Mouse (Mus musculus): ENCODE measurements around the gene Trp53rkb. TPM values are rescaled to one million over a fixed set of nuclear protein-coding genes. Genes with fewer than 3 reads are reported as not detected.
"Not testable (repeated sequence)": the region's sequence is repeated elsewhere in the genome, so short reads cannot be mapped to it uniquely, and the experiment has no call there.

The Trp53rkb gene
- 3.8 and 4.5 TPM in 2 replicates for polyA plus RNA-seq (2015; fragmentation: Nextera tagmentation; extraction: Ambion mirVana)

DNA sequence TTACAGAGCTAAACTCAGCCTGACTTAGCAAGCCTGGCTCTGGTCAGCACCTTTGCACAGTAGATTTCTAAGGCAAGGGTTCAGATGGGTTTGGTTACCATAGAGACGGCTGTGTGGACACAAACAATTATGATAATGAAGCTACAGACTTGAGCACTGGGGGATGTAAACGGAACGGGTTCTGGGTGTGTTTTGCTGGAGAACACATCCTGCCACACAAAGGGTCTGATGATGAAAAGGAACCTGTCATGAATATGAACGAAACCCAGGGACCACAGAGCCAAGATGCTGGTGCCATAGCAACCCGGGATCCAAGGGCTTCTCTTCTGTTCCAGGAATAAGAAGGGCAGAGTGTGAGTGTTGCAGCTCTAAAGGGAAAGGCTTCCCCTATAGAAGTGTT, at the start of gene Trp53rkb:
Gene Trp53rkb (plus strand): TSS at position 177 of the 400 bp plus-strand sequence.
- H3K9me3 ChIP-seq (replicated peaks) = no peaks in the 10 kb centered on the region
- DNase-seq = no peak
- H3K4me3 ChIP-seq (replicated peaks) = peak within 1 kb of the TSS; percentile 79
- peak within 1 kb of the TSS; percentile 66 for H3K27ac ChIP-seq
- H3K4me1 ChIP-seq (replicated peaks) = peaks cover 17% of the 10 kb centered on the region
- H3K4me2 ChIP-seq = peak within 1 kb of the TSS; percentile 88
- peak within 1 kb of the TSS; percentile 85 for H3K9ac ChIP-seq
- WGBS (ENCODE audit: insufficient replicate concordance) = 71% methylated on average over 5 of the region's 5 CpGs
- peaks cover 13% of the 10 kb centered on the region for H3K36me3 ChIP-seq
- no peaks in the 10 kb centered on the region for H3K27me3 ChIP-seq
- ATAC-seq (ENCODE audit: low read depth) = no peak

DNA sequence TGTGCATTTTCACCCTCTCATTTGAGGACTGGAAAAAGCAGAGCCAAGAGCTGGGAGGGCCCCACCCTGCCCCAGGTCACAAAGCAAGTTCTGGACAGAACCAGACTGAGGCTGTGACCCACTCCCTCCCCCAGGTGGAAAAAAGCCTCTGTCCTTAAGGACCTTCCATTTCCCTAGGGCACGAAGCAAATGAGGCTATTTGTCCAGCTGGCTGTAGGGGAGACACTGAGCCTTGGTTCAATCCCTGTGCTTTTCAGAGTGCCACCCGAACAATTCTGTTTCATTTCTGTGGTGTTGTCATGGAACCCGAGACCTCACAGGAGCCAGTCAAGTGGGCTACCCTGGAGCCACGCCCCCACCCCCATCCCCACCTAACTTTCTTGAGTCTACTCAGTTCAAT, 48.8 kb upstream of the Trp53rkb start:
- Histone ChIP-seq H3K27me3 (no peaks in the 10 kb centered on the region), H3K27ac (no peak overlapping the region), H3K4me3 (replicated peaks) (no peak overlapping the region), H3K9ac (no peak overlapping the region), H3K4me2 (no peak overlapping the region), H3K4me1 (replicated peaks) (peaks cover 20% of the 10 kb centered on the region), H3K36me3 (no peaks in the 10 kb centered on the region), H3K9me3 (replicated peaks) (no peaks in the 10 kb centered on the region)
- no peak for DNase-seq
- 47% methylated on average over 4 of the region's 4 CpGs for WGBS (ENCODE audit: insufficient replicate concordance)
- ATAC-seq (ENCODE audit: low read depth) = no peak

DNA sequence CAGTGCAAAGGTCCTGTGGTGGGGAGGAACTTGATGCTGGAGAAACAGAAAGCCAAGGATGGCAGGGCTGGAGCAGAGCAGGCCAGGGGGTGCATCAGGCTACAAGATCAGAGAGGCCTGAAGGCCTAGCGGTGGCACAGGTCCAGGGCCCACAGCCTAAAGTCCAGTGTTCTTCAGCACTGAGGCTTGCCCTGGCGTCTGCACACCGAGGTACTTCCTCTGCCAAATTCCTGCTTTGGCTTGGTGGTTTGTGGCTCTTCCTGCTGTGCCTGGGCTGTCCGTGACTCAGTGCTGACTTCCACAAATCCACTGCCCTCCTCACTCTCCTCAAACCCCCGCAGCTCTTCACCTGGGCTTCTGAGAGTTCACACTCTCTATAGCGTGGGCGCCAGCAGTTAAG, 47.9 kb upstream of the Trp53rkb start:
- no peak overlapping the region for H3K4me2 ChIP-seq
- ATAC-seq (ENCODE audit: low read depth) = no peak
- H3K4me3 ChIP-seq (replicated peaks) = no peak overlapping the region
- WGBS (ENCODE audit: insufficient replicate concordance) = 50% methylated on average over 7 of the region's 7 CpGs
- no peak for DNase-seq
- H3K27me3 ChIP-seq = no peaks in the 10 kb centered on the region
- H3K9ac ChIP-seq = no peak overlapping the region
- H3K36me3 ChIP-seq = no peaks in the 10 kb centered on the region
- no peak overlapping the region for H3K27ac ChIP-seq
- peaks cover 20% of the 10 kb centered on the region for H3K4me1 ChIP-seq (replicated peaks)
- no peaks in the 10 kb centered on the region for H3K9me3 ChIP-seq (replicated peaks)

DNA sequence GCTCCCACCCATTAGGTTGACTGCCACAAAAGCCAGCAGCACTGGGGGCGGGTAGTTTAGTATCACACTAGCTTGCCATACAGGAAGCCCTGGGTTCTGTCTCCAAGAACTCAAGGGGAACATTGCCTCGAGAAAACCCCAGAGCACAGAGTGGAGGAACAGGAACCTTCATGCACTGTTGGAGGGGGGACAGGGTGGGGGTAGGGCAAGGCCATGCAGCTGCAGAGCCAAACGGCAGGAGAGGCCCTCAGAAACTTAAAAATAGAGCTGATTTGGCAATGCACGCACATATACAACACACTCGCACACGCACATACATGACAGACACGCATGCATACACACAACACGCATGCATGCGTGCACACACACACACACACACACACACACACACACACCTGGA, 46.5 kb upstream of the Trp53rkb start:
- no peak for DNase-seq
- Histone ChIP-seq H3K27me3 (no peaks in the 10 kb centered on the region), H3K9ac (peak overlapping the region; percentile 24), H3K27ac (peak overlapping the region; percentile 60), H3K9me3 (replicated peaks) (no peaks in the 10 kb centered on the region), H3K4me3 (replicated peaks) (no peak overlapping the region), H3K4me1 (replicated peaks) (peaks cover 20% of the 10 kb centered on the region), H3K4me2 (peak overlapping the region; percentile 47), H3K36me3 (no peaks in the 10 kb centered on the region)
- no peak for ATAC-seq (ENCODE audit: low read depth)
- WGBS (ENCODE audit: insufficient replicate concordance) = 49% methylated on average over 9 of the region's 9 CpGs

DNA sequence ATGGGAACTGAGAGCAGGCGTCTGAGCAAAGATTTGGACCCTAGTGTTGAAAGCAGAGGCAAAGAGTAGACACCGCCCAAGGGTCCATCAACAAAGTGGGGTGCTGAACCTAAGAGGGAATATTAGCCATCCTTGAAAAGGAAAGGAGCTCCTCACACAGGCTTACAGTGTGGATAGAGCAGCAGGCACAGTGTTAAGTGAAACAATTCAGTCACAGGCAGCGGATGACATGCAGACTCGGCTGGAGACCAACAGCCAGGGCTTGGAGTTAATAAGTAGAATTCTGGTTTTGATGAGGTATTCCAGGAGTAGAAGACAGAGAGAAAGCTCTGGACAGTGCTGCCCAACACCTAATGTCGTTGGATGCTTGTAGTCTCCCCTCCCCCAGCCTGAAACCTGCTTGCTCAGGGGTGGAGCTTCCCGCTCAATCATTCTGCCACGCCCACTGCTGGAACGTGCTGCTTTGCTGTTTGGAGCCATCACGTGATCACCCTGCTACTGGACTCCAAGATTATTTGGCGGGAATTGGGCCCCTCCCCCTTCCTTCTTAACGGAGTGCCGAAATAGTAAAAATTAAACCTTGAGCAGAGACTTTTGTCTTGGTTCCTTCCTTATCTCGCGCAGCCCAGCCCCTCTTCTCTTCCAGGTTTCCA, 45.9 kb upstream of the Trp53rkb start:
- Histone ChIP-seq H3K4me2 (peak overlapping the region; percentile 47), H3K27ac (peak overlapping the region; percentile 60), H3K9ac (peak overlapping the region; percentile 24), H3K4me1 (replicated peaks) (peaks cover 20% of the 10 kb centered on the region), H3K4me3 (replicated peaks) (peak overlapping the region; percentile 6; the same call in 1 of the 2 replicates)
- not testable (repeated sequence) for H3K9me3 ChIP-seq (replicated peaks); H3K36me3 ChIP-seq; H3K27me3 ChIP-seq
- ATAC-seq (ENCODE audit: low read depth) (peak; percentile 65), DNase-seq (peak; percentile 74)
- 29% methylated on average over 14 of the region's 14 CpGs for WGBS (ENCODE audit: insufficient replicate concordance)

DNA sequence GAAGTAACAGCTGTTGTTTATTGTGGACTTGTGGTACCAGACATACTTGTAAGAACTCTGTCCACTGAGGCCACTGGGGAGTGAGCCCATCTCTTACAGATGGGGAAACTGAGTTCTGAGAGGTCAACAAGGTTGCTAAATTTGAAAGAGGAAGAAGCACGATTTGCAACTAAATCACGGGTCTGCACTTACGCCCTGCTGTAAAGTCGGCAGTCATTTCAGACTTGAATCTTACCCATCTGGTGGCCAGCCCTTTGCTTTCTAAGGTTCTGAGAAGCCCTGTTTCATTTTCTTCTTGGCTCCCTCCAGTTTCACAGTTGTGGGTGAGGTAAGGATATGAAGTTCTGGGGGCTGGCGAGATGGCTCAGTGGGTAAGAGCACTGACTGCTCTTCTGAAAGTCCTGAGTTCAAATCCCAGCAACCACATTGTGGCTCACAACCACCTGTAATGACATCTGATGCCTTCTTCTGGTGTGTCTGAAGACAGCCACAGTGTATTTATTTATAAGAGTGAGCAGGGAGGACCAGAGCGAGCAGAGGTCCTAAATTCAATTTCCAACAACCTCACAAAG, 41.6 kb upstream of the Trp53rkb start:
- no peaks in the 10 kb centered on the region for H3K36me3 ChIP-seq
- peaks cover 15% of the 10 kb centered on the region for H3K4me1 ChIP-seq (replicated peaks)
- no peak overlapping the region for H3K4me2 ChIP-seq
- H3K9ac ChIP-seq = no peak overlapping the region
- WGBS (ENCODE audit: insufficient replicate concordance) = 62% methylated on average over 6 of the region's 6 CpGs
- no peaks in the 10 kb centered on the region for H3K9me3 ChIP-seq (replicated peaks)
- no peak overlapping the region for H3K27ac ChIP-seq
- DNase-seq (no peak), ATAC-seq (ENCODE audit: low read depth) (no peak)
- H3K27me3 ChIP-seq = no peaks in the 10 kb centered on the region
- no peak overlapping the region for H3K4me3 ChIP-seq (replicated peaks)

DNA sequence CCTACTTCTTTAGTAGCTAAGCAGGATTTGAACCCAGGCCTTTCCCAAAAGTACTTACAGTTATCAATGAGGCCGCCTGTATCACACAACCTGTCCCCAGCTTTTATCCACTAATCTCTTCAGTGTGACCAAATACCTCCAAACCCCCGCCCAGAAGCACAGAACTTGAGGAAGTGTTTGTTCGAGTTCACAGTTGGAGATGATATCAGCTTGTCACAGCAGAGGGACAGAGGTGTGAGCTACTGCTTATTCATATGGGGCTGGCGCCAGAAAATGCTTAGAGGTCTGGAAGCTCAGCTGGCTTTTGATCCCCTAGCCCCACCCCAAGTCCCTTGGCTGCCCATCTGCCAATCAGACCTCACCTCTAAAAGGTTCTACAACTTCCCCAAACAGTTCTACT, 38.1 kb upstream of the Trp53rkb start:
- Histone ChIP-seq H3K9me3 (replicated peaks) (no peaks in the 10 kb centered on the region), H3K4me1 (replicated peaks) (no peaks in the 10 kb centered on the region; the same call in 1 of the 2 replicates), H3K4me2 (no peak overlapping the region), H3K36me3 (no peaks in the 10 kb centered on the region), H3K27me3 (peaks cover 12% of the 10 kb centered on the region; the same call in 1 of the 2 replicates), H3K27ac (no peak overlapping the region), H3K9ac (no peak overlapping the region), H3K4me3 (replicated peaks) (no peak overlapping the region)
- WGBS (ENCODE audit: insufficient replicate concordance) = 17% methylated on average over 4 of the region's 4 CpGs
- DNase-seq (no peak), ATAC-seq (ENCODE audit: low read depth) (no peak)

DNA sequence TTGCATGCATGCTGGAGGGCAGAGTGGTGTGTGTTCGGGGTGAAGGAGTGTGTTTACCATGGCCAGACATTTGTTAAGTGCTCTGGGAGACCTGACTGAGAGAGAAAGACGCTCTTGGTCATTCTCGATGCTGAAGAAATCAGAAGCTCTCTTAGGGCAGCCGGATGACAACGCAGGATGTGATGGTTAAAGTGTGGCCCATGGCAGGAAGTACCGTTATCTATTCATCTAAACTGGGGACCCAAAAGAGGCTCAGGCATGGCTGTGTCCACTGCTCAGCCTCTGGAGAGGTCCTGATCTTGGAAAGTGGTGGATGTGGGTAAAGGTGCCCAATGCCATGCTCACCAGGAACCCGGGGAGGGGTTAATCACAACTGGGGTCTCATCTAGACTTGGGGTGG, 37.6 kb upstream of the Trp53rkb start:
- Histone ChIP-seq H3K36me3 (no peaks in the 10 kb centered on the region), H3K27ac (no peak overlapping the region), H3K9me3 (replicated peaks) (no peaks in the 10 kb centered on the region), H3K27me3 (peaks cover 12% of the 10 kb centered on the region; the same call in 1 of the 2 replicates), H3K4me2 (no peak overlapping the region), H3K9ac (no peak overlapping the region), H3K4me1 (replicated peaks) (no peaks in the 10 kb centered on the region; the same call in 1 of the 2 replicates), H3K4me3 (replicated peaks) (no peak overlapping the region)
- ATAC-seq (ENCODE audit: low read depth) (no peak), DNase-seq (no peak)
- WGBS (ENCODE audit: insufficient replicate concordance) = 23% methylated on average over 7 of the region's 7 CpGs

DNA sequence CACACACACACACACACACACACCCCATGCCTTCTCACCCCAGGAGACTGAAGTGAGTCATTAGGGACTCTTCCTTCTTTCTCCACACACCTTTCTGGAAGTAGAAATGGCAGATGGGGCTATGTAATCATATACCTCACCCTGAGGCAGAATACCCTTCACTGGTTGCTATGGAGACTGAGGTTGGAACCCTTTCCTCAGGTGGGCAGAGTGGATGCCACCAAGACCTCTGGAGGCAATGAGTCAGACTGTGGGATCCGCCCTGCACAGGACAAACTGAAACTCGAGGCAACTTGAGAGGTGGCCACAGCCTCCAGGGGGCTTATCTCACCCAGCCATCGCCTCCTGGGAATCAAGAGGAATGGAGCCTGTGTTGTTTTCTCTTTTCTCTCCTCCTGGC, 34.4 kb upstream of the Trp53rkb start:
- no peak for ATAC-seq (ENCODE audit: low read depth)
- 6% methylated on average over 3 of the region's 3 CpGs for WGBS (ENCODE audit: insufficient replicate concordance)
- no peak for DNase-seq

DNA sequence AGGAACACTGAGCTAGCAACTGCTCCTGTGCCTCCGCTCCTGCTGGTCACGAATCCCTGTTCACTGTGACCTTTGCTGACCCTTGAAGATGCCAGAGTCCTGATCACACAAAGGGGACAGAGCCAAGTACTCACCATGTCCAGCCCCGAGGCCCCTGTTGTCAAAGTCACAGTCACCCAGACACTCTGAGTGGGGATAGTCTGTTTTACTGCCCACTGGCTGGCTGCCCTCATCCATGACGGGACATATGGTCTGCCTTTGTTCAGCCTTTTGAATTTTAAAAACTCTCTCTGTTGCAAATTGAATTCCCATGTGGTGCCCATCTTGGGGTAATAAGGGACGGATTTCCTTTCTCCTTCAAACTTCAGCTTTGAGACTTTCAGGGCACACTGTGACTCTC, 28.3 kb upstream of the Trp53rkb start:
- DNase-seq (no peak), ATAC-seq (ENCODE audit: low read depth) (no peak)
- no peaks in the 10 kb centered on the region for H3K9me3 ChIP-seq (replicated peaks)
- H3K4me3 ChIP-seq (replicated peaks) = no peak overlapping the region
- no peaks in the 10 kb centered on the region for H3K27me3 ChIP-seq
- no peak overlapping the region for H3K4me2 ChIP-seq
- H3K27ac ChIP-seq = no peak overlapping the region
- WGBS (ENCODE audit: insufficient replicate concordance) = 60% methylated on average over 5 of the region's 5 CpGs
- H3K4me1 ChIP-seq (replicated peaks) = no peaks in the 10 kb centered on the region
- H3K9ac ChIP-seq = no peak overlapping the region
- no peaks in the 10 kb centered on the region for H3K36me3 ChIP-seq

More for the DNA sequence above, 34.4 kb upstream of the Trp53rkb start:
- Histone ChIP-seq H3K27me3 (peaks cover 12% of the 10 kb centered on the region; the same call in 1 of the 2 replicates), H3K4me2 (no peak overlapping the region), H3K9ac (no peak overlapping the region), H3K4me3 (replicated peaks) (no peak overlapping the region), H3K4me1 (replicated peaks) (no peaks in the 10 kb centered on the region; the same call in 1 of the 2 replicates), H3K27ac (no peak overlapping the region), H3K9me3 (replicated peaks) (no peaks in the 10 kb centered on the region), H3K36me3 (no peaks in the 10 kb centered on the region)

DNA sequence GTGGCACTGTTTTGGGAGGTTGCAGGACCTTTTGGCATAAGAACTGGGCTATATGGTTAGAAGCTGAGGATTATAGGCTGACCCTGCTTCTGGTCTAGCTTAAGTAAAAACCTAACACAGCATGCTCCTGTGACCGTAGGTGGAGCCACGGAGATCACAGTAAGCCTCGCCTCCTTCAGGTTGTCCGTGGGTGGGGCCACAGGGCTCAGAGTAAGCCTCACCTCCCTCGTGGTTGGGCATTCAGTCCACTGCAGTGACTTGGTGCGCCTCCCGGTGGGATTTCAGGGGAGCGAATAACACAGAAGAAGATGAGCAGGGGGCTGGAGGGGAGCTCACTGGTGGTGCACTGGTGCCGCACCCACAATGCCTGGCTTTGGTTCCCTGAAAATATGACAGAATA, 24.7 kb upstream of the Trp53rkb start:
- no peak overlapping the region for H3K27ac ChIP-seq
- no peaks in the 10 kb centered on the region for H3K9me3 ChIP-seq (replicated peaks)
- H3K36me3 ChIP-seq = no peaks in the 10 kb centered on the region
- no peak for DNase-seq
- no peaks in the 10 kb centered on the region for H3K27me3 ChIP-seq
- ATAC-seq (ENCODE audit: low read depth) = no peak
- 67% methylated on average over 9 of the region's 9 CpGs for WGBS (ENCODE audit: insufficient replicate concordance)
- H3K4me2 ChIP-seq = no peak overlapping the region
- H3K4me3 ChIP-seq (replicated peaks) = no peak overlapping the region
- no peak overlapping the region for H3K9ac ChIP-seq
- 0 out of 2 replicates have a peak, but pooled peaks cover 3% of the 10 kb centered on the region for H3K4me1 ChIP-seq (replicated peaks)

DNA sequence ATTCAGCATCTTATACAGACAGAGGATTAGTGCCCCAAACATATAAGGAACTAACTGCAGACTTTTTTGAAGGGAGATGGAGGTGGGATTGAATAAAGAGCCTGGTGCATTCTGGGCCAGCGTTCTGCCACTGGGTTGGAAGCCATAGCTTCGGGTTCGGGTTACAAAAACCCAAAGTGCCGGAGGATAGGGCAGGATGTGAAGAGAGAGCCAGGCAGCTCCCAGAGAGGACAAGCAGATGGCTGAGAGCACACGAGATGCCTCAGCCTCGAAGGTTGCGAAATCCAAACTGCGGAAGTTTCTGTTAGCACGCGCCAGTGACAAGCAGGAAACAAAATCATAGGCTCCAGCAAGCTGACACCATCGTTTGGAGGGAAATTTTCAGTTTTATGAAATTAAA, 20.9 kb upstream of the Trp53rkb start:
- Histone ChIP-seq H3K27me3 (no peaks in the 10 kb centered on the region), H3K4me3 (replicated peaks) (no peak overlapping the region), H3K4me2 (peak overlapping the region; percentile 21; the same call in 1 of the 2 replicates), H3K9me3 (replicated peaks) (no peaks in the 10 kb centered on the region), H3K27ac (no peak overlapping the region), H3K9ac (no peak overlapping the region), H3K36me3 (no peaks in the 10 kb centered on the region), H3K4me1 (replicated peaks) (0 out of 2 replicates have a peak, but pooled peaks cover 3% of the 10 kb centered on the region)
- no peak for ATAC-seq (ENCODE audit: low read depth)
- WGBS (ENCODE audit: insufficient replicate concordance) = 13% methylated on average over 11 of the region's 11 CpGs
- DNase-seq = no peak
